Mouse (Mus musculus): ENCODE measurements around the gene Nfatc4. TPM values are rescaled to one million over a fixed set of nuclear protein-coding genes. Genes with fewer than 3 reads are reported as not detected.

The Nfatc4 gene
- polyA plus RNA-seq, 1 experiment from 2014 or later, result 11.0 TPM

GRCm38 (mm10) chr14:55877469-55878315 is 54.7 kb downstream of the Nfatc4 start:
- Histone ChIP-seq H3K9ac (ENCODE audit: low read length) (0 out of 2 replicates have a peak overlapping the region, but pooled peaks have one; percentile 16), H3K4me3 (ENCODE audit: control insufficient read depth in 1 of 2, insufficient read depth in 1 of 2, low read depth in 1 of 2, low read length in 2 of 2) (no peak overlapping the region), H3K9me3 (ENCODE audit: control insufficient read depth, low read length) (no peaks in the 10 kb centered on the region), H3K4me2 (ENCODE audit: low read length) (peak overlapping the region; percentile 35), H3K27ac (replicated peaks in 1 of 2; ENCODE audit: control insufficient read depth in 1 of 2, insufficient read depth in 1 of 2, low read depth in 2 of 2, low read length in 2 of 2) (0 out of 4 replicates have a peak overlapping the region, but pooled peaks of 1 of the 2 experiments have one; percentile 6), H3K27me3 (ENCODE audit: control insufficient read depth, insufficient read depth, low read length) (no peaks in the 10 kb centered on the region), H3K4me1 (ENCODE audit: control insufficient read depth in 2 of 2, insufficient read depth in 2 of 2, low read length in 2 of 2) (peaks cover 15 to 26% of the 10 kb centered on the region in 2 experiments), H3K36me3 (ENCODE audit: control insufficient read depth, insufficient read depth, low read length) (peaks cover 8% of the 10 kb centered on the region)
- WGBS, result 12% methylated on average over 14 of the region's 14 CpGs
- no peak for ATAC-seq (ENCODE audit: insufficient number of reproducible peaks, insufficient read depth, low FRiP score, low read depth)

DNA sequence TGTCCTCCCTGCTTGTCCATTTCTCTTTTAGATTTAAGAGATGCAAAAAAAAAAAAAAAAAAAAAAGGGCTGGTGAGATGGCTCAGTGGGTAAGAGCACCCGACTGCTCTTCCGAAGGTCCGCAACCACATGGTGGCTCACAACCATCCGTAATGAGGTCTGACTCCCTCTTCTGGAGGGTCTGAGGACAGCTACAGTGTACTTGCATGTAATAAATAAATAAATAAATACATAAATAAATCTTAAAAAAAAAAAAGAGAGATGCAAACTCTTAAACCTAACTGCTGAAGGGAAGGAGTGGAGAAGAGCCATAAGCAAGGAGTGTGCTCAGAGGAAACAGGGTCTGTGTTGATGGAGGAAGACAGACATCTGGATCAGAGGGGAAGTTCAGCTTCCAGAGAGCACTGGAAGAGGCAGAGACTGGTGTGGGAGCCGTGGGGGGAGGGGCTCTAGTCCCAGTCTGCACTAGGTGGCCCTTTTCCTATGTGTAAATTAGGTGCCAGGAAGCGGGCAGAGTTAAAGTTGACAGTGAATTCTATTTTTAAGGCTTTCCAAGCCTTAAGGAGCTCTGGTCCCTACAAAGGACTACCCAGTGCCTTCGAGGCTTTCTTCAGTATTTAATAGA is 55.5 kb downstream of the Nfatc4 start:
- WGBS, result 13% methylated on average over 7 of the region's 7 CpGs
- H3K36me3 ChIP-seq (ENCODE audit: control insufficient read depth, insufficient read depth, low read length), result peaks cover under 1% of the 10 kb centered on the region; the same call in 1 of the 2 replicates
- H3K4me2 ChIP-seq (ENCODE audit: low read length), result peak overlapping the region; percentile 35
- no peak overlapping the region for H3K4me3 ChIP-seq (ENCODE audit: control insufficient read depth in 1 of 2, insufficient read depth in 1 of 2, low read depth in 1 of 2, low read length in 2 of 2)
- ATAC-seq (ENCODE audit: insufficient number of reproducible peaks, insufficient read depth, low FRiP score, low read depth), result no peak
- H3K4me1 ChIP-seq (ENCODE audit: control insufficient read depth in 2 of 2, insufficient read depth in 2 of 2, low read length in 2 of 2), result peaks cover 13 to 21% of the 10 kb centered on the region in 2 experiments
- H3K27ac ChIP-seq (replicated peaks in 1 of 2; ENCODE audit: control insufficient read depth in 1 of 2, insufficient read depth in 1 of 2, low read depth in 2 of 2, low read length in 2 of 2), result no peak overlapping the region
- no peak overlapping the region for H3K9ac ChIP-seq (ENCODE audit: low read length)
- H3K9me3 ChIP-seq (ENCODE audit: control insufficient read depth, low read length), result no peaks in the 10 kb centered on the region
- no peaks in the 10 kb centered on the region for H3K27me3 ChIP-seq (ENCODE audit: control insufficient read depth, insufficient read depth, low read length)

GRCm38 (mm10) chr14:55879623-55880022 is 56.7 kb downstream of the Nfatc4 start:
- no peak overlapping the region for H3K4me3 ChIP-seq (ENCODE audit: control insufficient read depth in 1 of 2, insufficient read depth in 1 of 2, low read depth in 1 of 2, low read length in 2 of 2)
- no peak overlapping the region for H3K27ac ChIP-seq (replicated peaks in 1 of 2; ENCODE audit: control insufficient read depth in 1 of 2, insufficient read depth in 1 of 2, low read depth in 2 of 2, low read length in 2 of 2)
- H3K9me3 ChIP-seq (ENCODE audit: control insufficient read depth, low read length), result no peaks in the 10 kb centered on the region
- H3K27me3 ChIP-seq (ENCODE audit: control insufficient read depth, insufficient read depth, low read length), result no peaks in the 10 kb centered on the region
- H3K36me3 ChIP-seq (ENCODE audit: control insufficient read depth, insufficient read depth, low read length), result no peaks in the 10 kb centered on the region
- ATAC-seq (ENCODE audit: insufficient number of reproducible peaks, insufficient read depth, low FRiP score, low read depth), result no peak
- no peak overlapping the region for H3K9ac ChIP-seq (ENCODE audit: low read length)
- no peak overlapping the region for H3K4me2 ChIP-seq (ENCODE audit: low read length)
- 43% methylated on average over 1 of the region's 1 CpGs for WGBS
- H3K4me1 ChIP-seq (ENCODE audit: control insufficient read depth in 2 of 2, insufficient read depth in 2 of 2, low read length in 2 of 2), result peaks cover 15 to 23% of the 10 kb centered on the region in 2 experiments

GRCm38 (mm10) chr14:55880982-55881381 is 58.0 kb downstream of the Nfatc4 start:
- H3K27ac ChIP-seq (replicated peaks in 1 of 2; ENCODE audit: control insufficient read depth in 1 of 2, insufficient read depth in 1 of 2, low read depth in 2 of 2, low read length in 2 of 2), result no peak overlapping the region
- no peaks in the 10 kb centered on the region for H3K27me3 ChIP-seq (ENCODE audit: control insufficient read depth, insufficient read depth, low read length)
- no peak overlapping the region for H3K9ac ChIP-seq (ENCODE audit: low read length)
- ATAC-seq (ENCODE audit: insufficient number of reproducible peaks, insufficient read depth, low FRiP score, low read depth), result no peak
- WGBS, result 64% methylated on average over 8 of the region's 8 CpGs
- H3K36me3 ChIP-seq (ENCODE audit: control insufficient read depth, insufficient read depth, low read length), result no peaks in the 10 kb centered on the region
- H3K4me3 ChIP-seq (ENCODE audit: control insufficient read depth in 1 of 2, insufficient read depth in 1 of 2, low read depth in 1 of 2, low read length in 2 of 2), result no peak overlapping the region
- no peaks in the 10 kb centered on the region for H3K9me3 ChIP-seq (ENCODE audit: control insufficient read depth, low read length)
- peaks cover 19 to 25% of the 10 kb centered on the region in 2 experiments for H3K4me1 ChIP-seq (ENCODE audit: control insufficient read depth in 2 of 2, insufficient read depth in 2 of 2, low read length in 2 of 2)
- H3K4me2 ChIP-seq (ENCODE audit: low read length), result no peak overlapping the region

GRCm38 (mm10) chr14:55882171-55882641 is 59.3 kb downstream of the Nfatc4 start:
- Histone ChIP-seq H3K27me3 (ENCODE audit: control insufficient read depth, insufficient read depth, low read length) (no peaks in the 10 kb centered on the region), H3K4me3 (ENCODE audit: control insufficient read depth in 1 of 2, insufficient read depth in 1 of 2, low read depth in 1 of 2, low read length in 2 of 2) (no peak overlapping the region), H3K36me3 (ENCODE audit: control insufficient read depth, insufficient read depth, low read length) (peaks cover 12% of the 10 kb centered on the region), H3K9ac (ENCODE audit: low read length) (no peak overlapping the region), H3K27ac (replicated peaks in 1 of 2; ENCODE audit: control insufficient read depth in 1 of 2, insufficient read depth in 1 of 2, low read depth in 2 of 2, low read length in 2 of 2) (no peak overlapping the region), H3K9me3 (ENCODE audit: control insufficient read depth, low read length) (no peaks in the 10 kb centered on the region), H3K4me2 (ENCODE audit: low read length) (no peak overlapping the region), H3K4me1 (ENCODE audit: control insufficient read depth in 2 of 2, insufficient read depth in 2 of 2, low read length in 2 of 2) (peaks cover 20 to 38% of the 10 kb centered on the region in 2 experiments)
- no peak for ATAC-seq (ENCODE audit: insufficient number of reproducible peaks, insufficient read depth, low FRiP score, low read depth)
- 67% methylated on average over 6 of the region's 6 CpGs for WGBS

DNA sequence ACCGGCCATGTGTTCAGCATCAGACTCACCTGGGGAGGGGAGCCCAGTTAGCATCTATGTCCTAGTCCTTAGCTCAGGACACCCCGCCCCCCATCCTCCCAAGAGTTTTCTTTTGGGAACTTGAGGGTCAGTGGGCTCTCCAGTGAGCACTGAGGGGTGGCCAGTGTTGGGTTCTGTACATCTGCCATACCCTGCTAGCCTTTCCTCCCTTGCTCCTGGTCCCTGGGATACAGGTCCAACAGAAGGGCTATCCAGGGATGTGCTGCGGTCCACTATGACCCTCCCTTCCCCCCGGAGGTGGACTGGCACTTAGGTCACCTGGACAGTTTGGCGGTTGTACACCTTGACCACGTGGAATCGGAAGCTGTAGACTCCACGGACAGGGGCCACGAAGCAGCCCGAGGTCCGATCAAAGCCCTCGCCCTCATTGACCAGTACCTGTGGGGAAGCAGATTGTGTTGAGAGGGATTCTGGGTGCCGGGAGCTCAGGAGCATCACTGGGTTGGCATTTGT is 60.3 kb downstream of the Nfatc4 start:
- H3K4me1 ChIP-seq (ENCODE audit: control insufficient read depth in 2 of 2, insufficient read depth in 2 of 2, low read length in 2 of 2), result peaks cover 16 to 31% of the 10 kb centered on the region in 2 experiments
- no peak overlapping the region for H3K4me3 ChIP-seq (ENCODE audit: control insufficient read depth in 1 of 2, insufficient read depth in 1 of 2, low read depth in 1 of 2, low read length in 2 of 2)
- H3K9ac ChIP-seq (ENCODE audit: low read length), result no peak overlapping the region
- H3K27ac ChIP-seq (replicated peaks in 1 of 2; ENCODE audit: control insufficient read depth in 1 of 2, insufficient read depth in 1 of 2, low read depth in 2 of 2, low read length in 2 of 2), result no peak overlapping the region
- peaks cover 22% of the 10 kb centered on the region for H3K36me3 ChIP-seq (ENCODE audit: control insufficient read depth, insufficient read depth, low read length)
- H3K4me2 ChIP-seq (ENCODE audit: low read length), result no peak overlapping the region
- H3K27me3 ChIP-seq (ENCODE audit: control insufficient read depth, insufficient read depth, low read length), result no peaks in the 10 kb centered on the region
- no peaks in the 10 kb centered on the region for H3K9me3 ChIP-seq (ENCODE audit: control insufficient read depth, low read length)
- ATAC-seq (ENCODE audit: insufficient number of reproducible peaks, insufficient read depth, low FRiP score, low read depth), result no peak
- WGBS, result 88% methylated on average over 13 of the region's 13 CpGs

All from heart, embryonic 14.5 days (tissue).